Mouse (Mus musculus): ENCODE data around the gene Tspan8. TPM values are rescaled to one million over a fixed set of nuclear protein-coding genes. Genes with fewer than 3 reads are reported as not detected.
"Not testable (repeated sequence)": the region's sequence is repeated elsewhere in the genome, so short reads cannot be mapped to it uniquely, and the experiment has no call there.

Gene Tspan8
- total and polyA plus RNA-seq, 2 experiments from 2014 or later = 0.99 to 2.6 TPM

DNA sequence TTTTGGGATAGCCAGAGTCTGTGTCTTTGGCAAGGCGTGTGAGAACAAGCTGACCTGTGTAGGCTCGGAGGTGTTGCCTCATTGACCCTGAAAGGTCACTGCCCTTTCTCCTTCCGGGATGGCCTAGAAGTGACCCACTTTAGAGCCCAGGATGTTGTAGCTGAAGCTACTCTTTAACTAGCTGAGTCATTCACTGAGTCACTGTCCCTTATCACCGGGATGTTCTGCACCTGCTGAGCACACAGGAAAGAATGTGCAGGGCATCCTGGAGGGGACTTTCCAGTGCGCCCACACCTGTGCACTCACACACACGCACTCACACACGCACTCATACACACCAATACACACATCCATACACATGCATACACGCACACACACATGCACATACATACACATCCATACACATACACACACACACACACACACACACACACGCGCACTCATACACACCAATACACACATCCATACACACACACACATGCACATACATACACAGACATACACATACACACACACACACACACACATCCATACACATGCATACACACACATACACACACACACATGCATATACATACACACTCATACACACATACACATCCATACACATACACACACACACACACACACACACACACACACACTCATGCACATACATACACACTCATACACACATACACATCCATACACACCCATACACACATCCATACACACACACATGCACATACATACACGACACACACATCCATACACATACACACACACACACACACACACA lies 36.2 kb upstream of the Tspan8 start:
- H3K4me1 ChIP-seq (ENCODE audit: insufficient read depth, low read length) = no peaks in the 10 kb centered on the region
- whole genome bisulfite sequencing = 78% methylated on average over 11 of the region's 11 CpGs
- no peak overlapping the region for H3K27ac ChIP-seq
- no peaks in the 10 kb centered on the region for H3K9me3 ChIP-seq (ENCODE audit: low read length)
- ATAC-seq (peak; percentile 15; the same call in 1 of the 2 replicates), DNase-seq (ENCODE audit: low spot score) (no peak)
- no peaks in the 10 kb centered on the region for H3K27me3 ChIP-seq (ENCODE audit: insufficient read depth, low read length)
- no peak overlapping the region for H3K9ac ChIP-seq (replicated peaks; ENCODE audit: low read length)
- H3K4me3 ChIP-seq (ENCODE audit: low read length) = no peak overlapping the region
- no peak for TF ChIP-seq CTCF (IDR thresholded peaks at IDR 0.05; ENCODE audit: low read depth)
- H3K36me3 ChIP-seq (ENCODE audit: insufficient read depth, low read length) = no peaks in the 10 kb centered on the region
- H3K4me2 ChIP-seq (ENCODE audit: low read depth, low read length) = no peak overlapping the region

DNA sequence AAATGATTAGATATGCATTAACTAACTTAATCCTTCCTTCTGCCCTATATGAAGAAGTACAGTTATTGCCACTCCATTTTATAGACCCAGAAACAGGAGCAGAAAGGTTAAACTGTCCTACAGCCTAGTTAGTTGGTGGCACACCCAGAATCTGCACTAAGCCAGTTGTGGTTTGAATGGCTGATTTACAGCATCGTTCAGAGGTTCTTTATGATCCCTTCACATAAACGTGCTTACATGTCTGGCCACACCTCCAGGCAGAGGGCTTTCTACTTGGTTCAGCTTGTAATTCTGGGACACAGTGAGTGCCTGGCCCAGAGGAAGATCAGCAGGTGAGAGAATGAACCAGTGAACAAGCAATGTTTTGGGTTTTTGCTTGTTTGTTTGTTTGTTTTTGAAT lies 33.4 kb upstream of the Tspan8 start:
- Histone ChIP-seq H3K4me3 (ENCODE audit: low read length) (no peak overlapping the region), H3K36me3 (ENCODE audit: insufficient read depth, low read length) (no peaks in the 10 kb centered on the region), H3K4me2 (ENCODE audit: low read depth, low read length) (no peak overlapping the region), H3K4me1 (ENCODE audit: insufficient read depth, low read length) (no peaks in the 10 kb centered on the region), H3K9me3 (ENCODE audit: low read length) (no peaks in the 10 kb centered on the region), H3K27ac (no peak overlapping the region), H3K27me3 (ENCODE audit: insufficient read depth, low read length) (no peaks in the 10 kb centered on the region), H3K9ac (replicated peaks; ENCODE audit: low read length) (no peak overlapping the region)
- TF ChIP-seq CTCF (IDR thresholded peaks at IDR 0.05; ENCODE audit: low read depth) = no peak
- ATAC-seq (no peak), DNase-seq (ENCODE audit: low spot score) (no peak)
- WGBS = 84% methylated on average over 2 of the region's 2 CpGs

DNA sequence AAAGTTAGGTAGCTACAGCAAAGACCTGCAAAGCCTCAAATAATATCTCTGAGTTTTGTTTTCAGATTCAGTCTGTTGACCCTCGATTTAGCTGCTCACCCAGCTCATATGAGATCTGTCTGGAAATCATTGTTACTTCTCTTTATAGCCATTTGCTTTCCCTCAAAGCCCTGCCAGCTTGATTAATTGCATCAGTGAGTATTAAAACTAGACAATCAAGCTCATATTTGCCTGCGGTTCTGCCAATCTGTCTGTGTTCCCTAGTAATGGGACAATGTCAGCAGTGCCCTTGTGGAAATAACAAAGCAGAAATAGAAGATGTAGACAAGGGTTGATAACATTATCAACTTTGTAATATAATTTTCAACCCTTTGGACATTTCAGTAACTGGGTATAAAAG lies 25.8 kb upstream of the Tspan8 start:
- Histone ChIP-seq H3K4me2 (ENCODE audit: low read depth, low read length) (no peak overlapping the region), H3K27ac (no peak overlapping the region), H3K4me3 (ENCODE audit: low read length) (no peak overlapping the region), H3K27me3 (ENCODE audit: insufficient read depth, low read length) (no peaks in the 10 kb centered on the region), H3K9me3 (ENCODE audit: low read length) (no peaks in the 10 kb centered on the region), H3K4me1 (ENCODE audit: insufficient read depth, low read length) (no peaks in the 10 kb centered on the region), H3K9ac (replicated peaks; ENCODE audit: low read length) (no peak overlapping the region), H3K36me3 (ENCODE audit: insufficient read depth, low read length) (no peaks in the 10 kb centered on the region)
- DNase-seq (ENCODE audit: low spot score) (peak; percentile 65), ATAC-seq (no peak)
- 39% methylated on average over 2 of the region's 2 CpGs for WGBS
- TF ChIP-seq CTCF (IDR thresholded peaks at IDR 0.05; ENCODE audit: low read depth) = no peak

DNA sequence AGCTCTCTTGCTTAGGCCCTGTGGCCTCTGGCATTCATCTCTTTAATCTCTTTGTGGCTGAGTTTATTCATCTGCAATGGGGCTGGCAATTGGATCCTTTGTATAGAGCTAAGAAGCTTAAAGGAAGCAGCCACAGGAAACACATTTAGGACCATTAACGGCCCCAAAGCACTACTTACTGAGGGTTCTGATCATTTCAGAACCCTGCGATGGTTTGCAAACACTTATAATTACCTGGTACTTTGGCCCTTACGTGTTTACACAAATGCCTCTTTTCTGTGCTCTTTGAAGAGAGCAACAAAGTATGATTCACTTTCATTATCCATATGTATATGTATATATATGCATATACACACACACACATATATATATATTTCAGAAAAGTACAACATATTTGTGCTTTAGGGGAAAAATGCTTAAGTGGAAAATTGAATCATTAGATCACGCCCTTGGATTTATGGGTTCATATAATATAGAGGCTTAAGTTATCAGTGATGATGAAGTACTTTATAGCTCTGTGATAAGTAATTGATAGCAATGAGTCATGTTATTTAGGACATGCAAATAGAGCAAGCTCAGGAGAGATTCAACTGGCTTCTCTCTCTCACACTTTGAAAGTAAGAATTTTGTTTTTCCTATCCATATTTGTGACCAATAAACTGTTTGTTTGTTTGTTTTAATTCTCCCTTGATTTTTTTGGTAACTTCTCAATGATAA lies 20.4 kb upstream of the Tspan8 start:
- ATAC-seq = no peak
- no peak overlapping the region for H3K4me2 ChIP-seq (ENCODE audit: low read depth, low read length)
- no peaks in the 10 kb centered on the region for H3K36me3 ChIP-seq (ENCODE audit: insufficient read depth, low read length)
- no peak overlapping the region for H3K27ac ChIP-seq
- H3K4me1 ChIP-seq (ENCODE audit: insufficient read depth, low read length) = no peaks in the 10 kb centered on the region
- TF ChIP-seq CTCF (IDR thresholded peaks at IDR 0.05; ENCODE audit: low read depth) = no peak
- WGBS = 71% methylated on average over 4 of the region's 4 CpGs
- H3K9me3 ChIP-seq (ENCODE audit: low read length) = no peaks in the 10 kb centered on the region
- DNase-seq (ENCODE audit: low spot score) = no peak
- H3K27me3 ChIP-seq (ENCODE audit: insufficient read depth, low read length) = no peaks in the 10 kb centered on the region
- H3K4me3 ChIP-seq (ENCODE audit: low read length) = no peak overlapping the region
- no peak overlapping the region for H3K9ac ChIP-seq (replicated peaks; ENCODE audit: low read length)

DNA sequence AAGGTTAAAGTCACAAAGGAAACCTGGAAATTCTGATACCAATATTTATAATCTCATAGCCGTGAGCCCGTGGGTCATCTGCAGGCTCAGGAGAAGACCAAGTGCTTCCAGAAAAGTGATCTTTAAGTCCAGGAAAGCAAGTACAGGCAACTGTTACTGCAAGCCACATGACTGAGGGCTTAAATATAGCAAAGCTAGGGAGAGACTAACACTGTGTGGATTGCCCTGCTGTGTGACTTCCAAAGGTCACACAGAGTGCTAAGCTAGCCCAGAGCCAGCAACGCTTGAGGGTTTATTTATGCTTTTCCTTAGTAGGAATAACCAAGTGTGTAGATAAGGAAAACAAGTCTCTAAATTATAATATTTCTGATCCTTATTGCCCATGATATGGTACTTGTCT lies 15.2 kb upstream of the Tspan8 start:
- Histone ChIP-seq H3K9me3 (ENCODE audit: low read length) (no peaks in the 10 kb centered on the region), H3K27me3 (ENCODE audit: insufficient read depth, low read length) (no peaks in the 10 kb centered on the region), H3K36me3 (ENCODE audit: insufficient read depth, low read length) (no peaks in the 10 kb centered on the region), H3K27ac (no peak overlapping the region), H3K4me1 (ENCODE audit: insufficient read depth, low read length) (no peaks in the 10 kb centered on the region), H3K4me3 (ENCODE audit: low read length) (no peak overlapping the region), H3K4me2 (ENCODE audit: low read depth, low read length) (no peak overlapping the region), H3K9ac (replicated peaks; ENCODE audit: low read length) (no peak overlapping the region)
- TF ChIP-seq CTCF (IDR thresholded peaks at IDR 0.05; ENCODE audit: low read depth) = no peak
- ATAC-seq (no peak), DNase-seq (ENCODE audit: low spot score) (no peak)
- 75% methylated on average over 3 of the region's 3 CpGs for WGBS

DNA sequence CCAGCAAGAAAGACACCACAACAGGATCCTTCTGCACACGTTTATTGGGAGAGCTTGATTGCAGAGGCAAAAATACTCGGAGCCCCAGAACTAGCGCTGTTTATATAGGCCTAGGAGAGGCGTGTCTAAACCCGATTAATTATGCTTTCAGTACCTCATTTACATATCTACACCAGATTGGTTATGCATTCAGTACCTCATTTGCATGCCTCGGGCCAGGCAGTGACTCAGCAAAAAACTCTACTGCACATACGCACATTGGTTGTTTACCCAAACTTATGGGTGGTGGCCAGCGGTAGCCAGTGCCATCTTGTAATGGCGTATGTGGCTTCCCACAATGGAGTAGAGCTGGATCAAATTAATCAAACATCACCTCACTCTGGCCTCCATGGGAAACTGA lies 13.6 kb upstream of the Tspan8 start:
- 84% methylated on average over 9 of the region's 9 CpGs for WGBS
- not testable (repeated sequence) for ATAC-seq; H3K4me1 ChIP-seq (ENCODE audit: insufficient read depth, low read length); H3K27me3 ChIP-seq (ENCODE audit: insufficient read depth, low read length); H3K36me3 ChIP-seq (ENCODE audit: insufficient read depth, low read length); DNase-seq (ENCODE audit: low spot score); H3K9me3 ChIP-seq (ENCODE audit: low read length); H3K27ac ChIP-seq; H3K4me2 ChIP-seq (ENCODE audit: low read depth, low read length); H3K4me3 ChIP-seq (ENCODE audit: low read length); H3K9ac ChIP-seq (replicated peaks; ENCODE audit: low read length)

DNA sequence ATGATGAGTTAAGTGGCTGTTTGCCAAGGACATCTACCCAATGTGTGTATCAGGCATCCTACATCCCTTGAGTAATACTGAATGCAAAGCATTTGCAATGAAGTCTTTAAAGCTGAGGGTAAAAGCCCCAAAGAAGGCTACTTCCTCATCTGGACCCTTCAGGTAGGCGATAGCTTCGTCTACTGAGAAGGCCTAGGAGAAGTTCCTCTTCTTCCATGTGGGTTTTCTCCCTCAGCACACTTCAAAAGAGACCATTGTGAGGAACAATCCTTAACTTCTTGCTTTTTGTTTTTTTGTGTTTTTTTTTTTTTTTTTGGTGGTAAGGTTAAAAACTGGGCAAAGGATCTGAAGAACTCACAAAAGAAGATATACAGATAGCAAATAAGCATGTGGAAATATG lies 12.9 kb upstream of the Tspan8 start:
- DNase-seq (ENCODE audit: low spot score) (no peak), ATAC-seq (no peak)
- Histone ChIP-seq H3K9me3 (ENCODE audit: low read length) (no peaks in the 10 kb centered on the region), H3K4me3 (ENCODE audit: low read length) (no peak overlapping the region), H3K27ac (no peak overlapping the region), H3K4me1 (ENCODE audit: insufficient read depth, low read length) (no peaks in the 10 kb centered on the region), H3K4me2 (ENCODE audit: low read depth, low read length) (no peak overlapping the region), H3K9ac (replicated peaks; ENCODE audit: low read length) (no peak overlapping the region), H3K36me3 (ENCODE audit: insufficient read depth, low read length) (no peaks in the 10 kb centered on the region), H3K27me3 (ENCODE audit: insufficient read depth, low read length) (no peaks in the 10 kb centered on the region)
- WGBS = 87% methylated on average over 2 of the region's 2 CpGs
- TF ChIP-seq CTCF (IDR thresholded peaks at IDR 0.05; ENCODE audit: low read depth) = no peak
